Mouse (Mus musculus) left cerebral cortex, adult 9 months (tissue): ENCODE data around the gene Nkx2-3.

Source experiments
- DNase-seq, 2 experiments: peaks; one replicate each; pipeline ENCODE4 v3.0.0; 2022; ENCODE audit warnings: low spot score in 2 of 2

The Nkx2-3 gene

DNA sequence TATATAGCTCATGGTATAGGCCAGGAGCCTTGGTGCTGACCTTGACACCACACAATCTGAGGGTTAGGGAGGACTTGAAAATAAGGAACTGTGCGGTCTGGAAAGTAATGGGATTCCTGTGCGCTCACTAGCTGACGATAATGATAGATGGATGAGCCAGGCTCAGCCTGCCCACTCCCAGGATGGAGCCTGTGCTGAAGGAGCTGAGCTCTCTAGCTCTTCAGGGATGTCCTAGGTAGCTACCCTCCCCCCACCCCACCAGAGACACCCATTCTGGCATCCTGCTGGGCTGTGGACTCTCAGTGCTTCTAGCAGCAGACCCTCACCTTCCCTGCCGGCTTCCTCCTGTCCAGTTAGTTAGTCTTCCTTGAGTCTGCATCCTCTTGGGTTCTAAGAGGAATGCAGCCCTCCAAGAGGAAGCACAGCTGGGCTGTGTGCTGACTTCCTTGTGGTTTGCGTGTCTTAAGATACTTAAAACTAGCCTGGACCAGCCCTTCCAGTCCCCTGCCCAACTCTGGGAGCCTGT is 6.4 kb downstream of the Nkx2-3 start:
- no peak for DNase-seq

DNA sequence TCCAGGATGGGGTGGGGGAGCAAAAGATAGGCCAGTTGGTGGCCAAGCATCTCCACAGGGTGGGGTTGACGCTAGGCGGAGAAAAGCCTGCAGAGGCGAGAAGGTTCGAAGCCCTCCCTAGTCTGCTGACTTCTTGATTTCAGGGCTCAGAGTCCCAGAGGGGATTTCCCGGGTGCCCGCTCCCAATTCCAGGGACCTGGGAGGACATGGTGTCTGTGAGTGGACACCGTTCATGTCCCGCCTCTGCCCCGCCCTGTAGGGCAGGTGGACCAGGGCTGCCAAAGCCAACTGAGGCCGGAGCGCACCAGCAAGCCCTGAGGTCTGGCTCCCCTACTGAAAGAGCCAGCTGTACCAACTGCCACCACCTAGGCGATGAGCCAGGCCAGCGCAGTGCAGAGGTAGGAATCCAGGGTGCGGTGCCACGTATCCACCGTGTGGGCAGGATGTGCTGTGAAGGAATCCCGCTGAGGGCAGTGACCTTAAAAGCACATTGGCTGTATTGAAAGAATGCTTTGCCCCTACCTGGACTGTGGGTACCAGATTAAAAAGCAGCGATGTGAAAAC is 7.9 kb downstream of the Nkx2-3 start:
- no peak for DNase-seq

DNA sequence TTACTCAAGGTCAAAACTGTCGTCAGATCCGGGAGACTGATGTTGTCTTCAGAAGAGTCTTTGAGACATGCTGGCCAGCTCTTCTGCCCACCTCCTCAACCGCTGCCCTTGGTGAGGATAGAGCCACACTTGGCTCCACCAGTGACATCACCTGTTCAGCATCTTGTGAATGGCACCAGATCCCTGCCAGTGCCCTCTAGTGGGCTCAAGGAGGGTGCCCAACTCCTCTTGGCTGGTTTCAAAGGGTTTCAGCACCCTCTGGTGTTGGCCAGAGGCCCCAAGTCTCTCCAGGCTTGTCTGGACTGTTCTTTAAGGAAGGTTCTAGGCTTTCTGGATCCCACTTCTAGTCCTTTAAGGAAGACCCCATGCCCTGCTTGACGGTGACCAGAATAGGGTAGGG is 11.8 kb downstream of the Nkx2-3 start:
- peak in 1 of 2 experiments; percentile 40 for DNase-seq

DNA sequence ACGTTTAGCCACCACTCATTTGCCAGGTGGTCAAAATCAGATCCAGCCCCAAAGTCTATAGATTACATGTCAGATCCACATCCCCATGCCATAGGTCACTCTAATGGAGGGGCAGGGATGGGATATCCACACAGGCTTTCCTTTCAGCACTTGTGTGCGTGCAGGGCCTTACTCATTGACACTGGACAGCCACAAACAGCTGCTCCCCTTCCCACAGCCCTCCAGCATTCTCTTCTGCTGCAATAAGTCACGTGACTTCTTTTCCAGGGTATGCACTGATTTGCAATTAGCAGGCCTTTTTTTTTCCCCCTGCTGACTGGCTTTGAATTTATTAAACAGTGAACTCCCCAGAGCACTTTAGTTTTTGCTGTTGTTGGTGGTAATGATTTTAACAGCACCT is 14.0 kb downstream of the Nkx2-3 start:
- no peak for DNase-seq

DNA sequence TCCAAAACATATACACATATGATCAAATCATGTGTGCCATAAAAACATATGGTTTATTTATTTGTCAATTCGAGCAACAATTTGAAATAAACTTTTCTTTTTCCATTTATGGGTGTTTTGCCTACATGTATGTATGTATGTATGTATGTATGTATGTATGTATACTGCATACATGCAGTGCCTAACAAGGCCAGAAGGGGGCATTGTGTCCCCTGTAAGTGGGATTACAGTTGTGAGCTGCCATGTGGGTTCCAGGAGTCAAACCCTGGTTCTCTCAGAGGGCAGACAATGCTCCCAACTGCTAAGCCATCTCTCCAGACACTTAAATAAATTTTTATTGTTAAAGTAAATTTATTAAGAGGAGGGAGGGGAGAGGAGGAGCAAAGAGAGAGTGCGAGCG is 15.2 kb downstream of the Nkx2-3 start:
- DNase-seq = no peak

DNA sequence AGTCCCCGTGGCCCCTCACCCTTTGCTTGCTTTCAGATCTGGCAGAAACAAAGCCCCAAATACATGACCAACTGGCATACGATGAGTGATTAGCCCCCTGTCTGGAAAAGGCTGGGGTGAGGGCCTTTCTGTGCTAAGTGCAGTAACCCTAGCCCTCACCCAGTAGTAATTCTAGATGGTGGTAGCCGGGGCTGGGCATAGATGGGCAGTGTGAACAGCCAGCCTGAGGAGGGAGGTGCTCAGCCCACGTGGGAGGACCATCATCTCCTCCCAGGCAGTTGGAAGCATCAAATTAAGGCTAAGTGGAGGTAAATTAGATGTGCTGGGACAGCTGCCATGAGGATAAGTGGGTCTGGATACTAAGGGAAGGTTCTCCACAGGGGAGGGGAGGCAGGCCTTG is 17.0 kb downstream of the Nkx2-3 start:
- no peak for DNase-seq

DNA sequence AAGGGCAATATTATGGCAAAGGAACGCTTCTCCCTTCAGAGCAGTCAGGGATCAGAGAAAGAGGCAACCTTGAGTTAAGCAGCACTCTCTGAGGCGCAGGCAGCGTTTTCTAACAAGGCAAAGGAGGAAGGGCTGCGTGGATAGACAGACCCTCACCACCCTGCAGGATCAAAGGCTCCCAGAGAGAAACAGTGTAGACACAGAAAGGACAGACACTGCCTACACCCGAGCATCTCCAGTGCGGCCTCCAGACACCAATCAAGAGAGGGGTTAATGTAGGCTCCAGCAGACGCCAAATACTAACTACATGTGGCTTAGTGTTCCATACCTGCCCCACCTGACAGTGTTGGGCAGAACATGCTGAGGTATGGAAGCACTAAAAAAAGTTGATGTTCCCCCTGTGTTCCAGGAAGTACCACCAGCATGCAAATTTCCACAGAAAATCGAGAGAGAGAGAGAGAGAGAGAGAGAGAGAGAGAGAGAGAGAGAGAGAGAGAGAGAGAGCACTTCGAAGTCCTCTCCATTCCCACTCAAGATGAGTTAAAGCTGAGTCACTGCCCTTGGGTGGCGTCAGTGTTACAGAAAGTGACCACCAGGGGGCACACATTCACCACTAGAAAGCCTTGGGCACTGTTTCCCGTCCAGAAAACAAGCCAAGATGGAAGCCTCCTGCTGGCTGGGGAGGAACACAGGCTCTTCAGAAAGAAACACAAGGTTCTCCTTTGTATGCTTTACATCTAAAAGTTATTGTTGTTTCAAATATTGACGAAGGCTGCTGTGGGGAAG is 18.5 kb downstream of the Nkx2-3 start:
- peak; percentile 22 to 81 for DNase-seq

DNA sequence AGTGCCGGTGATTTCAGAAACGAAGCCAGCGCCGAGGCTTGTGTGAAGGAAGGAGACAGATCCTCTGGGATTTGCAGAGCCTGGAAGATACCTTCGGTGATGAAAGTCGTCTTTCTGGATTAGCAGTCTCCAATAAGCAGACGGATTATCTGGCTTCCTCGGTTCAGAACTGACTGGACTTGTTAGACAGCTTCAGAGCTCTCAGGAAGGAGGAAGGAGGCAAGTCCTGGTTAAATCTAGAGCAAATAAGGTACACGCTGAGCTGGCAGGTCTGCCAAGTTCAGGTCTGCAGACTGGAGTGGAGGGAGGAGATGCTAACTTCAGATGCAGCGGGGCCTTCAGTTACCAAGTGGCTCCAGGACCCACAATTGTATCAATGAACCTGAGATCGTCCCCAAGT is 29.7 kb downstream of the Nkx2-3 start:
- no peak for DNase-seq

DNA sequence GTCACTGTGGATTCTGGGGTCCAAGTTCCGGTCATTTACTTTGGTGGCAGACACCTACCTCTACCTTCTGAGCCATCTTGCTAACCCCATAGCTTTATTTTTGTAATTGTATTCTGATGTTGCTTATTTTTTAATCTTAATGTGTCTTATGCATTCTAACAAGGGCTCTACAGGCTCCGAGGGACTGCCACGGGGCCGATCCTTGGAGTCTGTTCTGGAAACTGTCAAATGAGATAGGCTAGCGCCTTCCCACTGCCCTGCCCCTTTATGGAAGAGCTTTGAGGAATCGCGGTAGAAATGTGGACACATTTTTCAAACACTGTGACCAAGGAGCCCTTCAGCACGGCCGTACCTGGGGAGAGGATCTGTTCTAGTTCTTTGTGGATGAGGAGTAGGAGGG is 30.7 kb downstream of the Nkx2-3 start:
- DNase-seq = no peak

DNA sequence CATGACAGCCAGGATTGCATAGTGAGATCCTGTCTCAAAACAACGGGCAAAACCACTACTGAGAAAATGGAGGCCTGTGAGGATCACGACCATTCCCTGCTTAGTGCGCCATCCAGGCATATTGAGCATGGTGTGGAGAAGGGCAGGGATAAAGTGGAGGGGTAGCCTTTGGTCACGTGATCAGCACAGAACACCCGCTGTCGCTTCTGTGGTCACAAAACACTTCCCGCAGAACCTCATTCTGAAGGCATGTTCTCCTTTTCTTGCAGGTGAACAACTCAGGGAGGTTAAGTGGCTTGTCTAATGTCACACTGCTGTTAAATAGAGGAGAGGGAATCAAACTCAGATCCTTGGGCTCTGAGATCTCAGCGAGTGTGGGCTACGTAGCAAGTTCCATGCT is 33.4 kb downstream of the Nkx2-3 start:
- DNase-seq = no peak

DNA sequence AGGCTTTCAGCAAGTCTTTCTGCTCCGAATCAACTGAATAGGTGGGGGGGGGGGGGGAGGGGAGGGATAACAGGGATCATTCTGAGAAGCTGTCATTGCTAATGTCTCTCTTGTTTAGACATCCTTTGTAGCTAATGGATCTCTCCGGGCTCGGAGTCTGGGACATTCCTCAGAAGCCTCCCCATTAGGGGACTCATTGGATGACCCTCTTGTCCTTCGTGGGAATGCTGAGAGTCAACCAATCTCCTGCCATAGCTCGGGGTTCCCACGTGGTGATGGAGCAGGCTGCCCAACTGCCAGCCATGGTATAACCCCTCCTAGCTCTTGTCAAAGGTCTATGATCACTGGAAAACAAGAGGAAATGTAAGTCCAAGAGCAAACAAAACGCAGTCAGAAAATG is 34.7 kb downstream of the Nkx2-3 start:
- no peak for DNase-seq

DNA sequence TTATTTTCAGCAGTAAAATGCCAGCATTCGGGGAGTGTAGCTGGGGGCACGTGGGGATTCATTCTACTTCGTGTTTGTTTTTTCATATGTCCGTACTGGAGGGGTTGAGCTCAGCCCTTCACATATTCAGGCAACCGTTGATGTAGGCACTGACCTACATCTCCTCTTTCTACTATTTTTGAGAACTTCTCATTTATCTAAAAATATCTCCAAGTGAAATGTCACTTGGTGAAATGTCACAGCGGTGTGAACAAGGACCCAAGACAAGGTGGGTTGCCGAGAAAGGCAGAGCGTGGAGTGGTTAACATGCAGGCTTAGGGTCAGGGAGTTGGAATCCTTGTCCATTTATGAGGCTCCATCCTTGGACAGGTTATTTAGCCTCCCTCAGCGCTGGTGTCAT is 35.1 kb downstream of the Nkx2-3 start:
- no peak for DNase-seq

DNA sequence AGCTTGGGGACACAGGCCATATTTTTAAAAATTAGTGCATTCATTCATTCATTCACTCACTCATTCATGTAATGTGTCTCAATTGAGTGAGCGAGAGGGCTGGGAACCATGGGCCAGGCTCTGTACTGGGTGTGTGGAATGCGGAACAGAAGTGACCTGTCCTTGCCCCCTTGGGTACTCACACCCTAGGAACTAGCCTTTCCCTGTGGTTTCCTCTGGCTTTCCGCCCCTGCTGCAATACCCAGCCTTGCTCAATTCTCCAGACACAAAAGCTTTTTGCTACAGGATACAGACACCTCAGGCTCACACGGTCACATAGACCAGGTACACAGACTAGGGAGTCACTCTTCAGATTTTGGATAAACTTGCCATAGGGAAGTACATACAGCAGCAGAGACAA is 36.2 kb downstream of the Nkx2-3 start:
- DNase-seq = no peak

DNA sequence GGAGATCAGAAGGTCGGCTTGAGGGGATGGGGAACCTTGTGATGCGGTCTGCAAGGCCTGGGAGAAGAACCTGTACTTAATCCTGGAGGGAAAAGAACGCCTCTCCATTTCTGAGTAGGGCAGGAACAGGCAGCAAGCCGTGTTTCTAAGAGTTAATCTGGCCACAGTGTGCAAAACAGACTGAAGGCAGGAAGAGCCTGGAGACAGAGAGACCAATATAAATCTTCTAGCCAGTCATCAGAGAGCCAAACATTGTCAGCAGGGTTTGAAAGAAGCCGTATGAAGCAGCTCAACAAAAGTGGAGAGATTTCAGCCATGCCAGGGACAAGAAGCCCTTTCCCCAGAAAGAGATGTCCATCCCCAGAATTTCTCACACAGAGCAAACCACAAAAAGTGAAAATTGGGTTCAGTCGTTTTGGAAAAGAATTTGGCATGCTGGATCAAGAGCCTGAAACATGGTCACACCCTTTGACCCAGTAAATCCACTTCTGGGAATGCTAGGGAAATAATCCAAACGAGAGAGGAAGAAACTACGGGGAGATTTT is 39.2 kb downstream of the Nkx2-3 start:
- no peak for DNase-seq

DNA sequence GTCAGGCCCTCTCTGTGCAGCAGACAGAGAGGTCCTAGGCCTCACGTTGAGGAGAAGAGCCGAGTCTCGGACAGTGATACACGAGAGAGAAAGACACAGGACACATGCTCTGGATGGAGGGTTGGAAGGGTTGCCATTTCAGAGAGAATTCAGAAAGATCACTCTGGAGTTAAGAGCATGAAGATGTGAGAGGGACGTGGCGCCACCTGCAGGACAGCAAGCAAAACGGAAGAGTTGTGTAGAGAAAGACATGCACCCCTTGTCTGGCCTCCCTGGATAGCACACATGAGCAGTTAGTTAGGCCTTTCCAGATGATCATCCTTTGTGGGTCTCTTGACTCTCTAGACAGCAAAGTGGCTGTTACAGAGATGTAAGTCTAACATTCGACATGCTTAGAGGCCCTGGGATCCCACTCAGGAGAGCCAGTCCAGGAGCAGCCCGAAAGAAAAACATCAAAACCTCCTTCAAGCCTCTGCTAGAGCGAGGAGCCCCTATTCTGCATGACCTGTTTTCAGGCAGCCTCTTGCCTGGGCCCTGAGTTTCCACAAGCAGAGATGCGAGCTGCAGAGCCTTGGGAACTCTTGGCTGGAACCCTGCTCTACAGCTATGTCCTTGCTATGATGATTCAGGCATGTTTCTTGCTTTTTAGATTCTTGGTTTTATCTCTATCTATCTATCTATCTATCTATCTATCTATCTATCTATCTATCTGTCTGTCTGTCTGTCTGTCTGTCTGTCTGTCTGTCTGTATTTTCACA is 43.8 kb downstream of the Nkx2-3 start:
- DNase-seq = peak in 1 of 2 experiments; percentile 44

DNA sequence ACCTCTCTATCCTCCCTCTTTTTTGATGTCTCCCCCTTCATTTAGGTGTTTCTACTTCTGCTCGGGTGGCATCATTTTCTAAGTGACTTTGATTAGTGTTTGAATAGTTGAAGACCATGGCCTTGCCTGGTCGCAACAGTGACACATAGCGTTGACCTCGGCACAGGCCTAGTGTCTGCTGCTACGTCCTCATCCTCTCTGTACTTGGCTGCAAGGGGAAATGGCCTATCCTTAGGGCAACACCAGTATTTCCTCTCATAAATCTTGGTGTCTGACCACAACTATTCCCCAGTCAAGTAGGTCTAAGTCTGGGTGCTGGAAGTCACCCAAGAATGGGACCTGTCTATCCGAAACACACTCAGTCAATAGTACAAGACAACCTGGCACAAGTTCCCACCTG is 47.5 kb downstream of the Nkx2-3 start:
- no peak for DNase-seq

DNA sequence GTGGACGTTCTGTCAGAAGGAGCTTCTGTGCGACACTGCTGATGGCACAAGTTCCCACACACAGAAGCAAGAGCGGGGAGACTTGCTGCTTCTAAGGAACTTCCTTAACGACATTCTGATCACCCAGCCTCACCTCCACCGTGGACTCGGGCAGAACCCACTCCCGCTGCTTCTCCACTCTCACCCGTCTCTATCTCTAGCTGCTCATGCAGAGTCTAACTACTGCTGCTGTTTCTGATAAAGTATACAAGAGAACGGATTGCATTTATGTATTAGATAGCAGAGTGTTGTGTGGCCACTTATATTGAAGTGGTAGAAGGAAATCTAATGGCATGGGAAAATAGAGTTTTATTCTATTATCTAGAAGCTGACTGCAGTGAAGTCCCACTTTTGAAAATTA is 48.6 kb downstream of the Nkx2-3 start:
- no peak for DNase-seq

DNA sequence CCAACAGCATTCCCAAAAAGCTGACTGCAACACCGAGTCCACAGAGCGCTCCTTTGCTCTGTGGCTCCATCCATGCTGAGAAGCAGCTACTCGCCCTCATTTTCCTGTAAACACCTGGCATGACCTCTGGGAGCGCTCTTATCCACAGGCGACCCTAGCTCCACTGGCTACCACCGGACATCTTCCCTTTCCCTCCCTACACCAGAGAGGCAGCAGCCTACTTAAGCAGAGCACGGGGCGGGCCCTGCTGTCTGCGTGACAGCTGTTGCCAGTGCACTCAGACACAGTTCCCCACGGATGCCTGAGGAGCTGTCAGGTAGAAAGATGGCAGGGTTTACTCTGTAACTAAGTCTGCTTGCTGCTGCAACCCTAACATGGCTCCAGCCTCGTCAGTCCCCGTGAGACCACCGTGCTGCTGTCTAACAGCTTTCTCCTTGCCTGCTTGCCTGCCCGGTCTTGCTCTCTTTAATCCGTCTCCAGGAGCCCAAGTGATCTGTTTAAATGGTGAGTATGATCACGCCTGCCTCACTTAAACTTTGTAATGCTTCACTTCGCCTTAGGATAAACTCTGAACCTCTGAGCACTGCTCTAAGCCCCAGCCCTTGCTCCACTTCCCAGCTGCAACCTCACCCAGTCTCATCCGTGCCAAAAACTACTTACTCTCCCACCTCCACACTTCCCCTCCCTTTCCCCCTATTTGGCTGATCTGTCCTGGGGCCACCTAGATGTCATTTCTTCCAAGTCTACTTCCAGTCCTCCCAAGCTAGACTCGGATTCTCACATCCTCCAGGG is 50.2 kb downstream of the Nkx2-3 start:
- DNase-seq = no peak

DNA sequence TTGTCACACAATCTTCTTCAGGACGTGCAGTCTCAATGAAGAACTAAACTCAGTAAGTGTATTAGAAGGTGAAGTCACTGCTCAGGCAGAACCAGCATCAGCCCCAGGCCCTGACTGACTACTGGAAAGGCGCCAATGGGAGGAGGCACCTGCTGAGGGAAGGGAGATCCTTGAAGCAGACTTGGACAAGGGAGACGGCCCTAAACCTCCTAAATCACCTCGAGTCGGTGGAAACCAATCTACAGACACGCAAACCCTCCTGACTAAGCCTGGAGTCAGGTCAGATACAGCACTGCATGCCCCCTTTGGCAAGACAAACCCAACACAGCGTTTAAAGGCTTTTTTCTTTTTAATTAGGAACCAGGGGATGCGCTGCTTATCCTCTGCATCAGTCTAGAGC is 51.3 kb downstream of the Nkx2-3 start:
- DNase-seq = no peak
